Mouse (Mus musculus) ES-E14 (cell line): ENCODE results near the gene Ppp1r12c. TPM values are rescaled to one million over a fixed set of nuclear protein-coding genes. Genes with fewer than 3 reads are reported as not detected.
"Not testable (repeated sequence)": the region's sequence is repeated elsewhere in the genome, so short reads cannot be mapped to it uniquely, and the experiment has no call there.

Source experiments
- DNase-seq: peaks from one replicate; pipeline ENCODE4 v3.0.0-alpha.2; 2013; ENCODE audit warnings: low read depth, low spot score
- H3K27ac ChIP-seq: 2 replicates; pipeline ENCODE4 v1.5.1; 2012; ENCODE audit warnings: low read depth, mild to moderate bottlenecking, low read length, moderate library complexity, mixed read lengths; ENCODE audit not compliant: poor library complexity, insufficient read depth, severe bottlenecking
- H3K36me3 ChIP-seq: 2 replicates; pipeline ENCODE4 v1.6.1; 2012; ENCODE audit warnings: mild to moderate bottlenecking, low read length, moderate library complexity, mixed read lengths; ENCODE audit not compliant: control insufficient read depth, poor library complexity, insufficient read depth, severe bottlenecking
- H3K4me1 ChIP-seq, 2 experiments: fragments of 150-350 bp in 1 of 2; sonication (generic) in 1 of 2; 2 replicates each; pipeline ENCODE4 v1.6.1; 2012; ENCODE audit warnings: low read length in 2 of 2, mild to moderate bottlenecking in 1 of 2, mixed read lengths in 1 of 2; ENCODE audit not compliant: control insufficient read depth in 2 of 2, insufficient read depth in 2 of 2, poor library complexity in 1 of 2
- H3K4me3 ChIP-seq, 2 experiments: fragments of 150-350 bp in 1 of 2; sonication (generic) in 1 of 2; 2 replicates each; pipeline ENCODE4 v1.5.1; 2012; ENCODE audit warnings: low read length in 2 of 2, low read depth in 1 of 2, mild to moderate bottlenecking in 1 of 2, mixed read lengths in 1 of 2; ENCODE audit not compliant: insufficient read depth in 1 of 2, poor library complexity in 1 of 2, severe bottlenecking in 1 of 2
- H3K9ac ChIP-seq: 2 replicates; pipeline ENCODE4 v1.6.1; 2012; ENCODE audit warnings: low read depth, mild to moderate bottlenecking, low read length, mixed read lengths; ENCODE audit not compliant: poor library complexity, insufficient read depth, severe bottlenecking
- H3K9me3 ChIP-seq: fragments of 150-350 bp; sonication (generic); 2 replicates; pipeline ENCODE4 v1.6.1; 2012; ENCODE audit warnings: low read depth, mild to moderate bottlenecking, low read length; ENCODE audit not compliant: control insufficient read depth, insufficient read depth
- CHD2 ChIP-seq: IDR thresholded peaks from 2 replicates; pipeline ENCODE4 v1.6.1; 2014; ENCODE audit warnings: mild to moderate bottlenecking, low read depth, low read length, inconsistent platforms
- HCFC1 ChIP-seq: IDR thresholded peaks from 2 replicates; pipeline ENCODE4 v1.6.1; 2012; ENCODE audit warnings: low read length, inconsistent platforms, borderline replicate concordance; ENCODE audit not compliant: insufficient read depth
- MAFK ChIP-seq: IDR thresholded peaks from 2 replicates; pipeline ENCODE4 v1.6.1; 2014; ENCODE audit warnings: mild to moderate bottlenecking, low read depth, low read length, inconsistent platforms; ENCODE audit not compliant: insufficient read depth
- ZC3H11A ChIP-seq: IDR thresholded peaks from 2 replicates; pipeline ENCODE4 v1.6.1; 2012; ENCODE audit warnings: low read depth, mild to moderate bottlenecking, inconsistent platforms, low read length, borderline replicate concordance
- ZNF384 ChIP-seq: IDR thresholded peaks from 2 replicates; pipeline ENCODE4 v1.6.1; 2012; ENCODE audit warnings: low read depth, low read length, inconsistent platforms
- in situ Hi-C, 2 experiments: fragments of 600-800 bp; cut with MboI; formaldehyde crosslinking; loops; one replicate each; pipeline ENCODE4 v1.15.1; 2025; ENCODE audit warnings: low sequenced_read_pairs in 2 of 2, inconsistent platforms in 1 of 2; ENCODE audit not compliant: unreplicated experiment in 2 of 2
- total RNA-seq: library from RNA; depleted of rRNA; stranded (reverse); fragments of 300-350 nt; gene quantifications from 2 replicates; pipeline ENCODE4 v1.2.3, GENCODE M21; 2012

Gene Ppp1r12c
- total RNA-seq, 1 experiment = 83.2 TPM

DNA sequence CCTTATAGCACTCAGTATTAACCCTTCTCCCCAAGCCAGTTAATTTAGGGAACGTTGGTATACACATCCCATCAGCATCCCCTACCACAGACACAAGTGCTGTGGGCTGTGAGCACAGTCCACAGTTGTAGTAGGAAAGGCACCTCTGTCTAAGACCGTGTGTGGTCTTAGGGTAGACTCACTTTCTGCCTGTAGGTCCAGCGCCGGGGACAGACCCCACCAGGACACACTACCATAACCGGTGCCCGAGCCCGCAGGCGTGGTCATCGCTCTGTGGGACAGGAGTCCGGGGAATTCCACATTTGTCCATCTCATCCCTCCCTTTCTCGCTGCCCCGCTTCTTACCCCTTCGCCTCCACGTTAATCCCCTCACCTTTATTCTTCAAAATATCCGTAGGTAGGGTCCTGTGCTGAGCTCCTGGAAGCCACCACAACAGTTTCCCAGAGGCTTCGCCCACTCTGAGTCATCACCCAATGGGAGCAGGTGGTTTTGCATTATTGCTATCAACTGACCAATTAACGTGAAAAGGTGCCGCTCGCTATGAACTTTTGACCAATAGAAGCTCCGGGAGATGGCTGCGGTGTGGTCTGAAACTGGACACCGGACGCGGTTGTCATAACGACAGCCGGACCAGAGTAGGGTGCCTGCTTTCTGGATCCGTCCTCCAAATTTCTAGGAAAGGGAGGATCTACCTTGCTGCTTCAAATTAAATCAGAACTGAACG is 30.7 kb upstream of the Ppp1r12c start, which contains the start of gene Dnaaf3:
Dnaaf3 (minus strand) TSS at position 449 of the 725 bp plus-strand sequence.
- H3K9ac ChIP-seq = no peak within 1 kb of the TSS
- H3K9me3 ChIP-seq = no peaks in the 10 kb centered on the region
- H3K27ac ChIP-seq = no peak within 1 kb of the TSS
- peaks cover 3 to 15% of the 10 kb centered on the region in 2 experiments; a peak in 2 of 4 replicates for H3K4me1 ChIP-seq
- H3K36me3 ChIP-seq = no peaks in the 10 kb centered on the region
- peak within 1 kb of the TSS; percentile 60 for H3K4me3 ChIP-seq
- no peak for TF ChIP-seq ZNF384
- TF ChIP-seq CHD2 = peak; percentile 79
- in situ Hi-C loops = no loop called here
- peak; percentile 78 for DNase-seq

DNA sequence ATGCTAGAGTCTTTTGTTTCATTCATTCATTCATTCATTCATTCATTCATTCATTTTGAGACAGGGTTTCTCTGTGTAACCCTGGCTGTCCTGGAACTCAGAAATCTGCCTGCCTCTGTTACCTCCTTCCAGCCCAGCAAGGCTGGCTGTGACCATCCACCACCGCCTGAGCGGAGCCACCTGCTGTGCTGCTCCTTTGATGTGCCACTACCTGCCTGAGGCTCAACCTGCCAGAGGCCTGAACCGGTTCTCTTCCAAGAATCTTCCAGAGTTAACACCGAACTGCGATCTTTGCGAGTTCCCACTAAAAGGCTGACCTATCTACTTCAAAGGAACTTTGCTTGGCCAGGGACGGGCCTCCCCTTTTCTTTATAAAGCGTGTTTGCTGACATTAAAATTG is 28.7 kb upstream of the Ppp1r12c start:
- in situ Hi-C loops, H3K36me3 ChIP-seq, H3K4me3 ChIP-seq, H3K9me3 ChIP-seq, DNase-seq, H3K9ac ChIP-seq, H3K27ac ChIP-seq: not testable (repeated sequence)
- H3K4me1 ChIP-seq = peaks cover 5 to 15% of the 10 kb centered on the region in 2 experiments; a peak in 1 of 4 replicates

DNA sequence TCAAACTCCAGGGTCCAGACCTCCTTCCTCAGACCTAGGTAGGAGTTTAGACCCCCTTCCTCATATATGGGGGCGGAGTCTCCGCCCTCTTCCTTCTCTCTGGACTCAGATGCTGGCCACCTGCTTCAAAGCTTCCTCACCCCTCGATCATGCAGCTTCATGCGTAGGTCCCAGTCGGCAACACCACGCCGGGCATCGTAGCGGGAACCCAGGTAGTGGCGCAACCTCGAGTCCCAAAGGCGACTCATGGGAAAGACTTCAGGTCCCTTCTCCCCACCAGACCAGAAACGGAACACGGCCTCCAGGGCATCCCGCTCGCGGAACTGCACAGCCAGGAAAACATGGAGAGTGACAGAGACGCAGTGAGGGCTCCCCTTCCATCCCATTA is 25.8 kb upstream of the Ppp1r12c start:
- DNase-seq = no peak
- no peaks in the 10 kb centered on the region for H3K9me3 ChIP-seq
- no peak overlapping the region for H3K27ac ChIP-seq
- H3K36me3 ChIP-seq = no peaks in the 10 kb centered on the region
- H3K4me3 ChIP-seq = peak overlapping the region; percentile 51 to 52
- TF ChIP-seq HCFC1 (no peak), ZC3H11A (no peak), CHD2 (no peak), MAFK (no peak), ZNF384 (no peak)
- H3K4me1 ChIP-seq = peaks cover 3 to 21% of the 10 kb centered on the region in 2 experiments; a peak in 1 of 4 replicates
- H3K9ac ChIP-seq = peak overlapping the region; percentile 65
- in situ Hi-C loops = no loop called here

DNA sequence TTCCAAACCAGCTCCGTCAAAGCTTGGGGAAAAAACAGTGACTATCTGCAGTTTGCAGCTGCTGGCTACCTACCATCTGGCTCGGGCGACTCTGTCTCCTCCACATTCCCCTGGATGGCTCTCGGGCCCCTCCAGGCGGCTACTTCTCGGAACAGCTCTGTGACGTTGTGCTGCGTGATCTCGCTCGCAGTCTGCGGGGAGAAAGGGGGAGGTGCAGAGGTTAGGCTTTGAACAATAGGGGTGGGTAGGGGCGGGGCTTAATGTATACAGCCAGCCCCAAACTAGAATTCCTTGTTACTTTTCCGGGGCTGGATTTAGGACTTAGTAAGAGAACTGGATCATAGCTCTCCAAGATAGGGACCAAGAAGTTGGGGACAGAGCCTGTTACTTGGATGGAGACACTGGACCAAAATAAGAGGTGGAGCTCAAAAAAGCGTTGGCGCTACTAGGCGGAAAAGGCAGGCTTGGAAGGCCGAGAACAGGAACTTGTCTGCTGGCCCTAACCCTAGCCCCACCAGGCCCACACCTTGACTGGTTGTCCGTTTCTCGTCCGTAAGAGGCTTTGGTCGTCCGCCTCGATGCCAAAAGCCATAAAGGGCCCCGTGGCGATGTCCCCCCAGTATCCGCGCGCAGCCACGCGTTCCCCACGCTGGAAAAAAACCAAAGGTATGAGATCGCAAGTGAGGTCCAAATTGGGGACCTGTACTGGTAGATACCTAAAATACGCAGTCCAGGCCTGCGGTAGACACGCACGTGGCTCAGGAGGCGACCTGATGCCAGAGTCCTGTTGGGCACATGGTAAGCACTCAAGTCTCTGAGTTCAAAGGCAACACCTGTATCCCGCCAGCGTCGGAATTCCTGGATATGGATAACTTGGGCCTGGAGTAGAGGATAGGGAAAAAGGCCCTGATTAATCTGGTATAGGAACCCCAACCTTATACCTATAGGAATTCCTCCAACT is 25.1 kb upstream of the Ppp1r12c start:
- Histone ChIP-seq H3K27ac (0 out of 2 replicates have a peak overlapping the region, but pooled peaks have one; percentile 8), H3K36me3 (no peaks in the 10 kb centered on the region), H3K4me1 (peaks cover 3 to 21% of the 10 kb centered on the region in 2 experiments; a peak in 1 of 4 replicates), H3K9ac (peak overlapping the region; percentile 70), H3K4me3 (peak overlapping the region; percentile 46 to 51), H3K9me3 (no peaks in the 10 kb centered on the region)
- peak; percentile 94 for DNase-seq
- in situ Hi-C loops = no loop called here
- peak; percentile 83 for TF ChIP-seq CHD2
- TF ChIP-seq MAFK = no peak
- no peak for TF ChIP-seq HCFC1
- TF ChIP-seq ZC3H11A = peak; percentile 19; the same call in 1 of the 2 replicates
- TF ChIP-seq ZNF384 = no peak
